Mouse (Mus musculus): ENCODE results near the gene Dab1.

- TF ChIP-seq CTCF (IDR thresholded peaks at IDR 0.05; ENCODE audit: low read depth, low read length), result no peak
- TF ChIP-seq POLR2A (IDR thresholded peaks at IDR 0.05; ENCODE audit: extremely low read depth, insufficient read depth, low read length), result no peak
These were observed 567.2 kb downstream of the Dab1 start for GRCm38 (mm10) chr4:104186311-104186710.
